Mouse (Mus musculus) liver, embryonic 14.5 days (tissue): ENCODE data around the gene Nbas.

Source experiments
- CTCF ChIP-seq: IDR thresholded peaks from 2 replicates; pipeline ENCODE4 v1.5.1; 2016; ENCODE audit warnings: antibody characterized with exemption, low read depth, control low read depth
- EP300 ChIP-seq: IDR thresholded peaks from 2 replicates; pipeline ENCODE4 v1.6.1; 2016; ENCODE audit warnings: antibody characterized with exemption, low read depth

- TF ChIP-seq CTCF: no peak
- TF ChIP-seq EP300: no peak
Measured at GRCm38 (mm10) chr12:13583386-13583785, 314.5 kb downstream of the Nbas start.
